Mouse (Mus musculus) limb, embryonic 10.5 days (tissue): ENCODE data around the gene Batf3. TPM values are rescaled to one million over a fixed set of nuclear protein-coding genes. Genes with fewer than 3 reads are reported as not detected.

Experiments
- DNase-seq: peaks from one replicate; pipeline ENCODE4 v3.0.0-alpha.2; 2017; ENCODE audit warnings: low spot score
- H3K27ac ChIP-seq: fragments of 300-500 bp; sonication (generic); 2 replicates; pipeline ENCODE4 v1.5.1; 2016; ENCODE audit warnings: mild to moderate bottlenecking
- H3K27me3 ChIP-seq: fragments of 300-500 bp; sonication (generic); 2 replicates; pipeline ENCODE4 v1.6.1; 2016; ENCODE audit warnings: low read depth, mild to moderate bottlenecking; ENCODE audit not compliant: poor library complexity, severe bottlenecking
- H3K36me3 ChIP-seq: fragments of 300-500 bp; sonication (generic); 2 replicates; pipeline ENCODE4 v1.6.1; 2016; ENCODE audit warnings: mild to moderate bottlenecking, moderate library complexity
- H3K4me1 ChIP-seq: fragments of 300-500 bp; sonication (generic); 2 replicates; pipeline ENCODE4 v1.6.1; 2016
- H3K4me3 ChIP-seq: fragments of 300-500 bp; sonication (generic); 2 replicates; pipeline ENCODE4 v1.5.1; 2016; ENCODE audit warnings: mild to moderate bottlenecking, moderate library complexity
- H3K9me3 ChIP-seq: fragments of 300-500 bp; sonication (generic); replicated peaks from 2 replicates; pipeline ENCODE4 v1.6.1; 2016; ENCODE audit warnings: mild to moderate bottlenecking
- WGBS: fragments of 180-500 bp; shearing (Covaris S2); methylation state at CpG from one replicate; pipeline ENCODE4 v1.1.7; 2016; 5-methylcytosine and 5-hydroxymethylcytosine counted together
- polyA plus RNA-seq: library from polyadenylated mRNA; unstranded; fragments of >200 nt; fragmentation: Nextera tagmentation; extraction: Ambion mirVana; gene quantifications from 2 replicates; pipeline ENCODE4 v1.2.1, GENCODE M21; 2016

Gene Batf3
- polyA plus RNA-seq, 1 experiment from 2014 or later, result 8.1 TPM

GRCm38 (mm10) chr1:191093578-191093977 lies 4.1 kb upstream of the Batf3 start:
- 87% methylated on average over 5 of the region's 5 CpGs for WGBS
- Histone ChIP-seq H3K9me3 (no peaks in the 10 kb centered on the region), H3K36me3 (no peaks in the 10 kb centered on the region), H3K4me3 (no peak overlapping the region), H3K27me3 (peaks cover 17% of the 10 kb centered on the region), H3K27ac (no peak overlapping the region), H3K4me1 (peaks cover 23% of the 10 kb centered on the region)
- DNase-seq, result no peak

GRCm38 (mm10) chr1:191095019-191095418 lies 2.6 kb upstream of the Batf3 start:
- no peak overlapping the region for H3K4me3 ChIP-seq
- no peak overlapping the region for H3K27ac ChIP-seq
- no peak for DNase-seq
- H3K4me1 ChIP-seq, result peaks cover 36% of the 10 kb centered on the region
- H3K36me3 ChIP-seq, result no peaks in the 10 kb centered on the region
- peaks cover 31% of the 10 kb centered on the region for H3K27me3 ChIP-seq
- 74% methylated on average over 9 of the region's 9 CpGs for WGBS
- H3K9me3 ChIP-seq, result no peaks in the 10 kb centered on the region

GRCm38 (mm10) chr1:191096871-191097681 lies 571 bp upstream of the Batf3 start:
- 57% methylated on average over 14 of the region's 14 CpGs for WGBS
- Histone ChIP-seq H3K36me3 (no peaks in the 10 kb centered on the region), H3K27me3 (peaks cover 33% of the 10 kb centered on the region), H3K4me3 (peak overlapping the region; percentile 74), H3K4me1 (peaks cover 30% of the 10 kb centered on the region), H3K27ac (no peak overlapping the region), H3K9me3 (no peaks in the 10 kb centered on the region)
- no peak for DNase-seq

- peaks cover 33% of the 10 kb centered on the region for H3K27me3 ChIP-seq
Observed at GRCm38 (mm10) chr1:191099114-191099513, 1.5 kb downstream of the Batf3 start.

GRCm38 (mm10) chr1:191099772-191100291 lies 2.2 kb downstream of the Batf3 start:
- no peak for DNase-seq
- H3K27ac ChIP-seq, result no peak overlapping the region
- no peaks in the 10 kb centered on the region for H3K36me3 ChIP-seq
- 72% methylated on average over 5 of the region's 5 CpGs for WGBS
- H3K9me3 ChIP-seq, result no peaks in the 10 kb centered on the region
- H3K4me3 ChIP-seq, result no peak overlapping the region; the same call in 1 of the 2 replicates
- H3K4me1 ChIP-seq, result peaks cover 30% of the 10 kb centered on the region
- peaks cover 33% of the 10 kb centered on the region for H3K27me3 ChIP-seq

More at GRCm38 (mm10) chr1:191099114-191099513, 1.5 kb downstream of the Batf3 start:
- H3K4me3 ChIP-seq, result peak overlapping the region; percentile 74
- DNase-seq, result no peak
- no peaks in the 10 kb centered on the region for H3K9me3 ChIP-seq
- no peaks in the 10 kb centered on the region for H3K36me3 ChIP-seq
- peaks cover 30% of the 10 kb centered on the region for H3K4me1 ChIP-seq
- WGBS, result 37% methylated on average over 5 of the region's 5 CpGs
- no peak overlapping the region for H3K27ac ChIP-seq

GRCm38 (mm10) chr1:191102730-191103370 lies 5.2 kb downstream of the Batf3 start:
- WGBS, result 78% methylated on average over 15 of the region's 15 CpGs
- no peak for DNase-seq

GRCm38 (mm10) chr1:191105246-191105645 lies 7.6 kb downstream of the Batf3 start:
- Histone ChIP-seq H3K4me3 (no peak overlapping the region), H3K27me3 (no peaks in the 10 kb centered on the region), H3K27ac (no peak overlapping the region), H3K4me1 (no peaks in the 10 kb centered on the region), H3K36me3 (no peaks in the 10 kb centered on the region), H3K9me3 (no peaks in the 10 kb centered on the region)
- 83% methylated on average over 9 of the region's 9 CpGs for WGBS
- DNase-seq, result no peak

More at GRCm38 (mm10) chr1:191102730-191103370, 5.2 kb downstream of the Batf3 start:
- Histone ChIP-seq H3K27me3 (peaks cover 20% of the 10 kb centered on the region), H3K4me3 (no peak overlapping the region), H3K9me3 (no peaks in the 10 kb centered on the region), H3K27ac (no peak overlapping the region), H3K4me1 (peaks cover 19% of the 10 kb centered on the region), H3K36me3 (no peaks in the 10 kb centered on the region)

- DNase-seq, result no peak
- Histone ChIP-seq H3K4me3 (no peak overlapping the region), H3K36me3 (no peaks in the 10 kb centered on the region), H3K27me3 (no peaks in the 10 kb centered on the region), H3K4me1 (peaks cover 13% of the 10 kb centered on the region), H3K9me3 (no peaks in the 10 kb centered on the region), H3K27ac (no peak overlapping the region)
- 76% methylated on average over 10 of the region's 10 CpGs for WGBS
Observed at GRCm38 (mm10) chr1:191107306-191107705, 9.7 kb downstream of the Batf3 start.

GRCm38 (mm10) chr1:191109907-191110306 lies 12.3 kb downstream of the Batf3 start:
- Histone ChIP-seq H3K27ac (no peak overlapping the region), H3K4me1 (peaks cover 13% of the 10 kb centered on the region), H3K36me3 (no peaks in the 10 kb centered on the region), H3K27me3 (no peaks in the 10 kb centered on the region), H3K9me3 (no peaks in the 10 kb centered on the region), H3K4me3 (no peak overlapping the region)
- 93% methylated on average over 9 of the region's 9 CpGs for WGBS
- no peak for DNase-seq

GRCm38 (mm10) chr1:191111146-191111545 lies 13.5 kb downstream of the Batf3 start:
- peaks cover 13% of the 10 kb centered on the region for H3K4me1 ChIP-seq
- H3K27me3 ChIP-seq, result no peaks in the 10 kb centered on the region
- WGBS, result 63% methylated on average over 8 of the region's 8 CpGs
- no peaks in the 10 kb centered on the region for H3K9me3 ChIP-seq
- no peak overlapping the region for H3K27ac ChIP-seq
- no peak overlapping the region for H3K4me3 ChIP-seq
- no peaks in the 10 kb centered on the region for H3K36me3 ChIP-seq
- DNase-seq, result no peak

- DNase-seq, result no peak
- no peak overlapping the region for H3K27ac ChIP-seq
- H3K9me3 ChIP-seq, result no peaks in the 10 kb centered on the region
- WGBS, result 85% methylated on average over 7 of the region's 7 CpGs
- no peaks in the 10 kb centered on the region for H3K36me3 ChIP-seq
- H3K27me3 ChIP-seq, result no peaks in the 10 kb centered on the region
- no peak overlapping the region for H3K4me3 ChIP-seq
- H3K4me1 ChIP-seq, result peaks cover 13% of the 10 kb centered on the region
Observed at GRCm38 (mm10) chr1:191114868-191115267, 17.2 kb downstream of the Batf3 start.

- H3K9me3 ChIP-seq, result no peaks in the 10 kb centered on the region
- peaks cover 10% of the 10 kb centered on the region for H3K4me1 ChIP-seq
- no peaks in the 10 kb centered on the region for H3K27me3 ChIP-seq
- no peak overlapping the region for H3K27ac ChIP-seq
- H3K4me3 ChIP-seq, result no peak overlapping the region
- no peaks in the 10 kb centered on the region for H3K36me3 ChIP-seq
- DNase-seq, result no peak
- WGBS, result 82% methylated on average over 11 of the region's 11 CpGs
Observed at GRCm38 (mm10) chr1:191115514-191116238, 18.0 kb downstream of the Batf3 start.
